Mouse (Mus musculus) ES-Bruce4 (cell line): Measurements from ENCODE around the gene Ankrd6.
A peak's percentile ranks its signal among the peaks of the same experiment; 100 is the strongest.

ENCODE experiments used
- CTCF ChIP-seq: IDR thresholded peaks from one replicate; pipeline ENCODE4 v1.8.1; 2011; ENCODE audit warnings: low read depth, low read length
- EP300 ChIP-seq: IDR thresholded peaks from 2 replicates; pipeline ENCODE4 v1.6.1; 2011; ENCODE audit warnings: low read depth, low read length; ENCODE audit not compliant: insufficient read depth
- POLR2A ChIP-seq: IDR thresholded peaks from one replicate; pipeline ENCODE4 v1.8.1; 2011; ENCODE audit warnings: low read length; ENCODE audit not compliant: insufficient read depth

DNA sequence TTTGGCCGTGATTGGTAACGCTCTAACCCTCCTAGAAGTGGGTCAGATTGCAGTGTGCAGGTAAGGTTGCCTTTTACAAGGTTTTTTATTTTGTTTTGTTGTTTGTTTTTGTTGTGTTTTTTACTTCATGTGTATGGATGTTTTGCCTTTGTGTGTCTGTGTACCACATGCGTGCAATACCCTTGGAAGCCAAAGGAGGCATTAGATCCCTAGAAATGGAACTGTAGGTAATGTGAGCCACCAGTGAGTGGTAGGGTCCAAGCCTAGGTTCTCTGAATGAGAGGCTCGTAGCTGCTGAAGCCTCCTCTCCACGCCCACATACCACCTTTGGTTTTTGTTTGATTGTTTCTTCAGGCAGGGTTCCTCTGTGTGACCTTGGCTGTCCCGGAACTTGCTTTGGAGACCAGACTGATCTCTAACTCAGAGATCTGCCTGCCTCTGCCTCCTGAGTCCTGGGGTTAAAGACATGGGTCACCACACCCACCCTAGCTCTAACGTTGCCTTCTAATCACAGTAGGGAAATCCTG lies 180.3 kb downstream of the Ankrd6 start:
- no peak for TF ChIP-seq POLR2A
- TF ChIP-seq EP300, result no peak
- peak; percentile 2 for TF ChIP-seq CTCF
